Mouse (Mus musculus) heart, postnatal 14 days (tissue): ENCODE results near the gene Krt13. TPM values are rescaled to one million over a fixed set of nuclear protein-coding genes. Genes with fewer than 3 reads are reported as not detected.

Experiments
- DNase-seq, 2 experiments: peaks; one replicate each; pipeline ENCODE4 v3.0.0; 2021 to 2022
- intact Hi-C: fragments of 180-260 bp; cut with DNase I; formaldehyde crosslinking; loops from one replicate; pipeline ENCODE4 v1.15.1; 2025
- total RNA-seq, 2 experiments: library from RNA; stranded (reverse); gene quantifications; 2 replicates each; pipeline ENCODE4 v1.2.3; 2021

Krt13 gene
- total RNA-seq, 2 experiments from 2014 or later = not detected

DNA sequence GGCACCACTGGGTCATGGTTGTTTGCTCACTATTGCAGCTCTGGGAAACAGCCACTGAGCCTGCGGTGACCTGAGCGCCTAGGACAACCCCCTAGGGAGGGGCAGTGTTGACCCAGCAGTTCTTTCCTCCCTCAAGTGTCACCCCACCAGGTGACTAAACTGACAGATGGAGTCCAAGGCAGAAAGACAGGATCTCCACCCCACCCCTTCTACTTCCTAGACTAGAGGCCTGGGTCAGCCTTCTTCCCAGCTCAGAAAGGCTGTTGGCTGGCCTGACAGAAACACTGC, 7.7 kb downstream of the Krt13 start:
- DNase-seq = no peak
- intact Hi-C loops = no loop called here

DNA sequence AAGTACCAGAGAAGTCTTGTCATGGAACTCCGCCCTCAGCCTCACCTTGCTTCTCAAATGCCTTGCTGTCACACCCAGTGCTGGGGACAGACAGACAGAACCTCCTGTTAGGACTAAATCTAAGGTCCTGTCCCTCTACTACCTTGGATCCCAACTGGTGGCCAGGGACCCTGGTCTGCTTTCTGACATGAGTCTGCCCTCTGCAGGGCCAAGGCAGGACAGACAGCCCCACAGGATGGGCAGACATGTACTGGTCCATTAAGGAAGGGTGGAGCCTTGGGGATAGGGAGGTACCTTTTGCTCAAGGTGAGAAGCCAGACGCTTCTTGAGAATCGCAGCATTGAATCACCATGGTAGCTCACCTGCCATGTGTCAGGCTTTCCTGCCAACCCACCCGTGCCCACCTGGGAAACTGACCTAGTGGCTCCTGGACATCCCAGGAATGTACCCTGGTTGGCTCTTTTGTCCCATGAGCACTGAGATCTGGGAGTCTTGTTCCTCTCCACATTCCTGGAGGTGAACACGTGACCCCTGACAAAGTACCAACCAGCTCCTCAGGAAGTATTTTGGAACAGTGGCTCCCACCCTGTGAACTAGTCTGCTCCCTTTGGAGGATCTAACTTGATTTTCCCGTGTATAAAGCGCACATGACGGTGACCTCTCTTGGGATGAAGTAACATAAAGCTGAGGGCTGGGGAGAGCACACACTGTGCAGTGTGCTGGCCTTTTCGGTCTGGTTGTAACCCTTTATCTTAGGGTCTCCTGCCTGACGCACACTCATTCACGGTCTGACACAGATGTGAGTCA, 8.2 kb downstream of the Krt13 start:
- intact Hi-C loops = no loop called here
- no peak for DNase-seq

DNA sequence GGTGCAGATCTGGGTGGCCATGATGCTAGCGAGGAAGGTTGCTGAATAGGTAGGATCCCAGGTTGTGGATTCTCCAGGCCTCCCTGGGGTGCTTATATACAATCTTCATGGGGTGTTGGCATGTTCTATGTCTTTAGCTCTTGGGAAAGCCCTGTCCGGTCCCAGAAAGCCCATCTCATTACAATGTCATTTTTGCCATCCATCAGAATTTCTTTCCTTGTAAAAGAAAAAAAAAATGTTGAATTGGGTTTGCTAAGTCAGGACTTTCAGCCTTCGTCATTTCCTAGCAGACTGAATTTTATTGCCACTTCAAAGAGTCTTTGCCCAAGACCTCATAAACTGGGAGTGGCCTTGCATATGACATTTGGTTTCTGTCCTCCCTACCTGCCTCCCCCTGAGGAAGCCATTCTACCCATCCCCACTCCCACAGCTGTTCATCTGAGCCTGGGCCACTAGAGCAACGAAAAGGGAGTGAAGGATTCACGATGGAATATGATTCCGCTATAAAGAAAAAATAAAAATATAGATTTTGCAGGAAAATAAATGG, 15.7 kb downstream of the Krt13 start, which contains the start of gene Krt36:
TSS of gene Krt36 (minus strand) at position 51 of the 547 bp plus-strand sequence.
- intact Hi-C loops = no loop called here
- DNase-seq = no peak

DNA sequence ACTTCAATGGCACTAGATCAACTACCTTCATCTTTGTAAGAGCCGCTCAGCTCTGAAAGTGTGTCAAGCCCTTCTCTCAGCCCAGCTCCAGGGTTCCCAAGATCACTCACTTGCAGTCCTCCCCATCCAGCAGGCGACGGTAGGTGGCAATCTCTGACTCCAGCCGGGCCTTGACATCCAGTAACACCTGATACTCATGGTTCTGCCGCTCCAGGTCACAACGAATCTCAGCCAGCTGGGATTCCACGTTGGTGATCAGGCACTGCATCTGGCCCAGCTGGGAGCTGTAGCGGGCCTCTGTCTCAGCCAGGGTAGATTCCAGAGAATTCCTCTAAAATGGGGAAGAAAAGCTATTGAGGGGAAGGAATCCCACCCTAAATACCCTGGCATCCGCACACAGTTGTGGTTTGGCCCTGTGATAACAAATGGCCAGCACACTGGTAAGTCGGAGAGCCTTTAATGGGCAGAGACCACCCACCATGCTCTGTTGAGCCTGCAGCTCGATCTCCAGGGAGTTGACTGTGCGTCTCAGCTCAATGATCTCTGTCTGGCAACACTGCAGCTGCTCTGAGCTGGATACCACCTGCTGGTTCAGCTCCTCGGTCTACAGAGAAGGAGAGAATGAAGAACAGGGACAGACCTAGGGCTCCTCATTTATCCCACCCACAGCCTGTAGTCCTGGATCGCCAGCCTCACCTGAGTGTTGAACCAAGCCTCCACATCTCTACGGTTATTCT, 18.5 kb downstream of the Krt13 start:
- DNase-seq = no peak

DNA sequence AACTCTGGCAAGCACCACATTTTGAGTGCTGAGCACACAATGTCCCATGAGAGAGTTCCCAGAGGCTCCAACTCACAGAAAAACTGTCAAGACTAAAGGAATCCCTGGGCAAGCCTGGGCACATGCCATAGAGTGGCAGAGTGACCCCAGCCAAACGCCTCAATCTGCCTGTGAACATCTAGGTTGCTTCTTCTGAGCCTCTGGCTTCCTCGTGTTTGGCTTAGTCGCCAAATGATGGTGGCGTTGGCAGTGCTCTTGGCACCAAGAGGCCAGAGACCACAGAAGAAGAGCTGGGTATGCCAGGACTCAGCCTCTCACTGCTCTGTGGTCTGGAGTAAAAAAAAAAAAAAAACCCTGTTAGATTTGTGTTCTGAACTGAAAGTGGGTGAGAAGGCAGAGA, 21.0 kb downstream of the Krt13 start:
- intact Hi-C loops = no loop called here
- DNase-seq = no peak

More for the DNA sequence above, 18.5 kb downstream of the Krt13 start:
- intact Hi-C loops = no loop called here

DNA sequence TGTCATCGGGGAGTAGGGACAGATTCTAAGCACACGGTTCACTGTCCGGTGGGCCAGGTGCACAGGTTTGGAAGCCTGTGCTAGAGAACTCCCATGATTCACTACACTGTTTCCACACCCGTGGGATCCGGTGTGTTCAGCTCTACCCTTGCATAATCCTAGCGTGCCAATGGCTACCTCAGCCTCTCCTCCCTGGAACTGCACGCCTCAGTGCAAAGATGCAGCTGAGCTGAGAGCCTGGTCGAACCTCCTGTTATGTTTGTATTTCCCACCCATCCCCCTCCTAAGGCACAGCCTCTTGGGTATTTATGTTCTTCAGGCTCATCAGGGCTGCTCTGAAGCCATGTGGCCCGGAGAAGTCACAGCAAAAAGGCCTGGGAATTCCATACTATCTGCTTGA, 23.5 kb downstream of the Krt13 start:
- intact Hi-C loops = no loop called here
- no peak for DNase-seq

DNA sequence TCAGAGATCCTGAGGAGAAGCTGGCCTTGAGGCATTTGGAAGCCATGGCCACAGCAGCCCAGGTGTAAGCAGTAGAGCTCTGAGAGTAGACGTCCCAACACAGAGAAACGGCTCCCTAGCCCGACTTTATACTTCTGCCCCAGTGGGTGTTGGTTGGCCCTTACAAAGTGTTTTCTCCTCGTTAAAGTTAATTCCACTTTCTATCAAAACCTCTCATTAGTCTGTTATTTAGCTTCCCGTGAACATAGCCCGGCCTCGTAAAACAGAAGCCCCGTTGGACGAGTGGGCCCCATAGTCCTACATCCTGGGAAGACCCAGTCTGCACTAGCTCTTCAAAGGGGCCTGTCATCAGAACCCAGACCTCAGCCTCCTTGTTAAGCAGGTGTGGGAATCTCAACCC, 25.2 kb downstream of the Krt13 start, which contains the start of gene Krt35:
TSS of gene Krt35 (minus strand) at position 101 of the 400 bp plus-strand sequence.
- DNase-seq = no peak
- intact Hi-C loops = no loop called here

DNA sequence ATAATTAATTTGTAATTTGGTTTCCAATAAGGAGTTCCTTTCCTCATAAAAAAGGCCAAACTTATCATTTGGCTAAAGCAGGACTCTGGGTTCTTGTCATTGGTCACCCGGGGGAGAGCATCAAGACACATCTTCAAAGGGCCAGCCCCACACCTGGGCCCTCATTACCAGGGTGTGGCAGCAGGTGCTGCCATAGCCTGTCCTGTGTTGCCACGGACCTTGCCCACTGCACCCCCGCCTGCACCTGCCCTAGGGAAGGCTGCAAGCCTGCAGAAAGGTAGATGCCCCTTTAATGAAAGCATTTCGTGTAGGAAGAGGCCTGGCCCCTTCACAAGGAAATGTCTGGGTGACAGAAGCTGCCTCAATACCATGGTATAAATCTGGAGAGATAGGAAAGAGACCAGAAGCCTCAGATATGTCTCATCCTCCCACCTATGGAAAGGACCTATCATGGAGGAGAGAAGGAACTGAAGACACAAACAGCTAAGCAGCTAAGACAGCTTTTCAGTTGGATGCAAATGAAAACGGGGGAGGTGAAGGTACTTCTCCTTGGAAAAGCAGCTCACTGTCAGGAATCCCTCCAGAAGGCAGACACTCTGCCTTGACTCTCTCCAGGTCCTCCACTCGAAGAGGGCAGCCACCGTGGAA, 32.9 kb downstream of the Krt13 start:
- DNase-seq = no peak
- intact Hi-C loops = no loop called here

DNA sequence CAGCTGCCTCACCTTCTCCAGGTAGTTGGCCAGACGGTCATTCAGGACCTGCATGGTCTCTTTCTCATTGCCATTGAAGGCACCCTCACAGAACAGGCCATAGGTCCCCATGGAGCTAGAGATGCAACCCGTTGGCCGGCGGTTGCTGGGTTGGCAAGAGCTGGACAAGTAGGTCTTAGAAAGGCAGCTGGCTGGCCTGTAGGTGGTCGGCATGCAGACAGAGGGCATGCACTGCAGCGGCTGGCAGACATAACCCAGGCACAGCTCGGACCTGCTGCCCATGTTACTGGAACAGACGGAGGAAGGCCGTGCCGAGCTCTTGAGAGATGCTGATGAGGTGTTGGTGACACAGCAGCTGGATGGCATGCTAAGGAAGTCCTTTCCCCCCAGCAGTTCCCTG, 33.5 kb downstream of the Krt13 start, which contains the start of gene Krt32:
TSS of gene Krt32 (minus strand) at position 366 of the 400 bp plus-strand sequence.
- intact Hi-C loops = no loop called here
- no peak for DNase-seq

DNA sequence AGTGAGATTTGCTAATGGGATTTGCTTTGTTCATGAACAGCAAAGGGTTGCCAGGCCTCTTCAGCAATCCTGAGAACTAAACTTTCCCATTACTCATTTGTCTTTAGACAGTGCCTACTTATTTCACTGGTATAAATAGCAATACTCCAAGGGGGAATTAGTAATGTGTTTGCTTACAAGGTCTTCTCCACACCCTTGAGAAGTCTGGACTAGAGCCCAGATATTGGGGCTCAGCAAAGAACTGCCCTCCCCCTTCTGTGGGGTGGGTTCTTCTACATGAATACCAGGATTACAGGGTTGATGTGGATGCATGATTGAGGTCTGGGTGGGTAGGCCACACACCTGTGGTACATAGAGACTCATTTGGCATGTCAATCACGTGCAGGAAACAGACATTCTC, 47.5 kb downstream of the Krt13 start:
- no peak for DNase-seq
- intact Hi-C loops = no loop called here

Other genes with a start within 250 kb of the Krt13 start
- gene Krtap9-1, start 248.2 kb downstream of the Krt13 start, total RNA-seq = not detected
- not detected for gene Gm11567, start 242.4 kb downstream of the Krt13 start, total RNA-seq
- not detected for gene Krtap31-1, start 213.6 kb downstream of the Krt13 start, total RNA-seq
- not detected for gene Gm11565, start 206.8 kb downstream of the Krt13 start, total RNA-seq
- not detected for gene Krtap31-2, start 185.3 kb downstream of the Krt13 start, total RNA-seq
- gene Krtap9-5, start 173.1 kb downstream of the Krt13 start, total RNA-seq = not detected
- not detected for gene Krtap29-1, start 142.5 kb downstream of the Krt13 start, total RNA-seq
- gene Krtap16-1, start 135.0 kb downstream of the Krt13 start, total RNA-seq = not detected
- gene Krtap17-1, start 127.6 kb downstream of the Krt13 start, total RNA-seq = not detected
- gene Krt33a, start 105.4 kb downstream of the Krt13 start, total RNA-seq = not detected
- gene Krt33b, start 91.7 kb downstream of the Krt13 start, total RNA-seq = not detected
- gene Krt34, start 80.0 kb downstream of the Krt13 start, total RNA-seq = not detected
- gene Krt31, start 71.0 kb downstream of the Krt13 start, total RNA-seq = not detected
- gene Krt32, start 33.3 kb downstream of the Krt13 start, total RNA-seq = not detected
- not detected for gene Krt35, start 25.3 kb downstream of the Krt13 start, total RNA-seq
- under 1 TPM in 1 of 2 experiments, not detected in 1; 0.17 TPM for gene Krt36, start 15.9 kb downstream of the Krt13 start, total RNA-seq
- under 1 TPM in 1 of 2 experiments, not detected in 1; 0.57 TPM for gene Krt15, start 14.4 kb upstream of the Krt13 start, total RNA-seq
- gene Krt19, start 27.1 kb upstream of the Krt13 start, total RNA-seq = 10 to 100 TPM; 12.9 to 17.4 TPM
- gene Krt9, start 71.7 kb upstream of the Krt13 start, total RNA-seq = not detected
- gene Krt14, start 86.0 kb upstream of the Krt13 start, total RNA-seq = 1 to 10 TPM; 1.3 to 1.6 TPM
- not detected for gene Krt16, start 127.3 kb upstream of the Krt13 start, total RNA-seq
- 1 to 10 TPM in 1 of 2 experiments, under 1 TPM in 1; 0.24 to 3.8 TPM for gene Krt17, start 139.5 kb upstream of the Krt13 start, total RNA-seq
- not detected for gene Krt42, start 148.3 kb upstream of the Krt13 start, total RNA-seq
- gene Eif1, start 198.3 kb upstream of the Krt13 start, total RNA-seq = 1,000 to 10,000 TPM; 1,264 to 1,321 TPM
- not detected for gene Gast, start 212.8 kb upstream of the Krt13 start, total RNA-seq
- 1 to 10 TPM; 1.2 to 1.8 TPM for gene Hap1, start 234.6 kb upstream of the Krt13 start, total RNA-seq